Mouse (Mus musculus) cerebellum, adult 9-10 months (tissue): ENCODE measurements around the gene Cmtr1.

Experiments
- DNase-seq: peaks from one replicate; pipeline ENCODE4 v3.0.0; 2022

Gene Cmtr1

DNA sequence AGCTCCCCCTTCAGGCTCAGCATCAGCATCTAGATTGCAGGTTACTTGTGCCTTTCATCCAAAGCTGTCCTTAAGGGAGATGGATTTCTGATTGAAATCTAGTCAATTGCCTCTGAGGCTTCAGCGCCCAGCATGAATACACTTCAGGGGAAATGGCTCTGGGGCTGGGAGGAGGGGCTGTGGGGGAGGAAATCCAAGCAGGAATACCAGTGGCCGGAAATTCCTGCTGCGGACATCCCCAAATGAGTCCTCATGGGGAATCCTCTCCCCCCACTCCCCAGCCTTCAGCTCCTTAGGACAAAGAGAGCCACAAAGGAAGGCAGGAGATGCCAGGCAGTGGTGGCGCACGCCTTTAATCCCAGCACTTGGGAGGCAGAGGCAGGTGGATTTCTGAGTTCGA is 87.1 kb downstream of the Cmtr1 start:
- DNase-seq: no peak

GRCm38 (mm10) chr17:29754510-29754909 is 94.1 kb downstream of the Cmtr1 start:
- DNase-seq: no peak
